Mouse (Mus musculus) testis, adult 2 months (tissue): ENCODE measurements around the gene Gm20503.

ENCODE experiments used
- CTCF ChIP-seq: fragments of 200-500 bp; IDR thresholded peaks from 2 replicates; pipeline ENCODE4 v1.5.1; 2012; ENCODE audit warnings: low read depth, mild to moderate bottlenecking, inconsistent platforms, low read length, moderate library complexity; ENCODE audit not compliant: control insufficient read depth, insufficient read depth, insufficient replicate concordance
- POLR2A ChIP-seq: fragments of 200-500 bp; IDR thresholded peaks from 2 replicates; pipeline ENCODE4 v1.6.1; 2012; ENCODE audit warnings: low read depth, mild to moderate bottlenecking, inconsistent platforms, low read length, moderate library complexity; ENCODE audit not compliant: control insufficient read depth

- TF ChIP-seq CTCF (no peak), POLR2A (no peak)
Observed at GRCm38 (mm10) chr4:58994762-58995161, 8.2 kb upstream of the Gm20503 start, which contains the start of gene Dnajc25.
